Mouse (Mus musculus): ENCODE measurements around the gene Mov10l1. TPM values are rescaled to one million over a fixed set of nuclear protein-coding genes. Genes with fewer than 3 reads are reported as not detected.

The Mov10l1 gene
- total and polyA plus RNA-seq, 2 experiments from 2014 or later = 0.22 TPM; not detected in 1

- no peak for ATAC-seq (ENCODE audit: low FRiP score)
Observed at GRCm38 (mm10) chr15:88972300-88972699, 10.4 kb upstream of the Mov10l1 start.

DNA sequence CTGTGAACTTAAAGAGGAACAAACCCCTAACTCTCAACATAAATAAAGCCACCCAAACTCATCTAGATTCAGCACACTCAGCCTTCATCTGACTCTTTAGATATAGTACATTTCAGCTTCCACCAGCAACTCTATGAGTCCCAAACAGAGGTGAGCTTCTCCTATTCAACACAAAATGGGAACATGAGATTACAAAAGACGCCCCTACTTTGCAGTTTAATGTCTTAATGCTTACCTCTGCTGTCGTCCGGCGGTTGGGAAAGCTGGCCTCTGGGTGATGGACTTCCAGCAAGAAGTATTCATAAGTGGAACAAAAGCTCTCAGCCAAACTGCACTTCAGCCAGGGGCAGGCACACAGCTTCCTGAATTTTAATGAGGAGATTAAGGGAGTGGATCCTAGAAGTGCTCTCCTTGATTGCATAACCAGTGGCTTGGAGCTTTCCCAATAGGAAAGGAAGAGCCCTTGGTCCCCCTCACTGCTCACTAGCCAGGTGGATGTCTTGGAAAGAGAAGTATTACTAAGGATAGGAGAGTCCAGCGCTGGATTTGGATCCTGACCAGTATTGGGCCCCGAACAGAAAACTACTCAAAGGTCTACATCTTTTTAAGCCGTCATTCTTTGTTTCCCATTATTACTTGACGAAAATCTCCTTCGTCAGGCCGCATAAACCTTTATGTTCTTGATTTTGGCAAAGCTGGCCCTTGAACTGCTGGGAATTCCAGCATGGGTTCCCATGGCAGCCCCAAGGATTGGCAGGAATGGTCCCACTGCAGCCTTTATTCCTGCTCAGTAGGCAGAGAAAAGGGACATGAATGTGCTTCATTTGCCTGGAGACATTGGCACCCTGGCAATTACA is 4.2 kb upstream of the Mov10l1 start, which contains the start of gene Mlc1:
Gene Mlc1 (minus strand): TSS at position 727 of the 857 bp plus-strand sequence.
- no peaks in the 10 kb centered on the region for H3K4me1 ChIP-seq (ENCODE audit: insufficient read depth, low read length)
- no peaks in the 10 kb centered on the region for H3K9me3 ChIP-seq (ENCODE audit: low read length)
- H3K4me3 ChIP-seq (ENCODE audit: low read depth, low read length) = no peak within 1 kb of the TSS
- H3K4me2 ChIP-seq (ENCODE audit: low read depth, low read length, poor library complexity, severe bottlenecking) = 0 out of 2 replicates have a peak within 1 kb of the TSS, but pooled peaks have one; percentile 7
- DNase-seq (ENCODE audit: low spot score) (peak; percentile 82), ATAC-seq (ENCODE audit: low FRiP score) (peak; percentile 85)
- TF ChIP-seq CTCF (IDR thresholded peaks at IDR 0.05) = no peak
- H3K27ac ChIP-seq (ENCODE audit: low read depth, low read length) = peak within 1 kb of the TSS; percentile 26; the same call in 1 of the 2 replicates
- H3K27me3 ChIP-seq (ENCODE audit: insufficient read depth, low read length) = no peaks in the 10 kb centered on the region
- H3K9ac ChIP-seq (replicated peaks; ENCODE audit: low read length, poor library complexity, severe bottlenecking) = no peak within 1 kb of the TSS
- H3K36me3 ChIP-seq (ENCODE audit: insufficient read depth, low read length) = no peaks in the 10 kb centered on the region
- 8% methylated on average over 10 of the region's 10 CpGs for WGBS

More at GRCm38 (mm10) chr15:88972300-88972699, 10.4 kb upstream of the Mov10l1 start:
- TF ChIP-seq CTCF (IDR thresholded peaks at IDR 0.05) = no peak
- Histone ChIP-seq H3K9ac (replicated peaks; ENCODE audit: low read length, poor library complexity, severe bottlenecking) (no peak overlapping the region), H3K27me3 (ENCODE audit: insufficient read depth, low read length) (no peaks in the 10 kb centered on the region), H3K9me3 (ENCODE audit: low read length) (no peaks in the 10 kb centered on the region), H3K4me1 (ENCODE audit: insufficient read depth, low read length) (no peaks in the 10 kb centered on the region), H3K36me3 (ENCODE audit: insufficient read depth, low read length) (no peaks in the 10 kb centered on the region), H3K4me2 (ENCODE audit: low read depth, low read length, poor library complexity, severe bottlenecking) (no peak overlapping the region), H3K4me3 (ENCODE audit: low read depth, low read length) (no peak overlapping the region), H3K27ac (ENCODE audit: low read depth, low read length) (no peak overlapping the region)
- 92% methylated on average over 4 of the region's 4 CpGs for WGBS
- no peak for DNase-seq (ENCODE audit: low spot score)

DNA sequence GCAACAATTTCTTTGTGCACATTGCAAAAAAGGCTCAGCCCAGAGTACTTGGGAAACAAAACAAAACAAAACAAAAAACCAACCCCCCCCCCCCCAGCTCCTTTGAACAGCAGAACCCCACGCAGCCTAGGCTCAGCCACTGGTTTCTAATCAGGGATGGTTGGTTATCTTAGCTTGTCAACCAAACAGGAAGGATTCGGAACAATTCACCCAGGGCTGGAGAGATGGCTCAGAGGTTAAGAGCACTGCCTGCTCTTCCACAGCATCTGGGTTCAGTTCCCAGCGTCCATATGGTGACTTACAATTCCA is 3.6 kb upstream of the Mov10l1 start:
- no peaks in the 10 kb centered on the region for H3K4me1 ChIP-seq (ENCODE audit: insufficient read depth, low read length)
- H3K4me3 ChIP-seq (ENCODE audit: low read depth, low read length) = no peak overlapping the region
- no peak for ATAC-seq (ENCODE audit: low FRiP score)
- H3K27ac ChIP-seq (ENCODE audit: low read depth, low read length) = no peak overlapping the region
- no peak for DNase-seq (ENCODE audit: low spot score)
- WGBS = 14% methylated on average over 3 of the region's 3 CpGs
- no peaks in the 10 kb centered on the region for H3K9me3 ChIP-seq (ENCODE audit: low read length)
- no peaks in the 10 kb centered on the region for H3K27me3 ChIP-seq (ENCODE audit: insufficient read depth, low read length)
- no peak overlapping the region for H3K4me2 ChIP-seq (ENCODE audit: low read depth, low read length, poor library complexity, severe bottlenecking)
- H3K36me3 ChIP-seq (ENCODE audit: insufficient read depth, low read length) = no peaks in the 10 kb centered on the region
- H3K9ac ChIP-seq (replicated peaks; ENCODE audit: low read length, poor library complexity, severe bottlenecking) = no peak overlapping the region
- TF ChIP-seq CTCF (IDR thresholded peaks at IDR 0.05) = no peak

DNA sequence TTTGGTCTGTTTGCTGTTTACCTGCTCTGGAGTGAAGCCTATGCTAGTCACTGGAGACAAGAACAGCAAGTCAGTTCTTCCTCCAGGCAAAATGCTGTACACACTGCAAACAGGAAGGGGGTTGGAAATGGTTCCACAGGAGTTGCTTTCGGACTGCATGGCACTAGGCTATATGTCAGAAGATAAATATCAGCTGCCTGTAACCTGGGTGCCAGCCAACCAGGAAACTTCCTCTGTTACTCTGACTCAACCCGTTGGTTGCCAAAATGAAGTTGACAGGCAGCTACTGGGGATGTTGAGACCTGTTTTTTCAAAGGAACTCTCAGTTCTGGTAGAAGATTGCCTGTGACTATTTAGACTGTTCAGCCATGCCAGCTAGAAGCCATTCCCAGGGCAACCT is 6.5 kb downstream of the Mov10l1 start:
- H3K9ac ChIP-seq (replicated peaks; ENCODE audit: low read length, poor library complexity, severe bottlenecking) = no peak overlapping the region
- DNase-seq (ENCODE audit: low spot score) (no peak), ATAC-seq (ENCODE audit: low FRiP score) (no peak)
- H3K36me3 ChIP-seq (ENCODE audit: insufficient read depth, low read length) = no peaks in the 10 kb centered on the region
- no peaks in the 10 kb centered on the region for H3K27me3 ChIP-seq (ENCODE audit: insufficient read depth, low read length)
- no peak for TF ChIP-seq CTCF (IDR thresholded peaks at IDR 0.05)
- no peaks in the 10 kb centered on the region for H3K4me1 ChIP-seq (ENCODE audit: insufficient read depth, low read length)
- 74% methylated on average over 2 of the region's 2 CpGs for WGBS
- no peaks in the 10 kb centered on the region for H3K9me3 ChIP-seq (ENCODE audit: low read length)
- H3K27ac ChIP-seq (ENCODE audit: low read depth, low read length) = no peak overlapping the region
- H3K4me3 ChIP-seq (ENCODE audit: low read depth, low read length) = no peak overlapping the region
- H3K4me2 ChIP-seq (ENCODE audit: low read depth, low read length, poor library complexity, severe bottlenecking) = no peak overlapping the region

- 80% methylated on average over 8 of the region's 8 CpGs for WGBS
- Histone ChIP-seq H3K27ac (ENCODE audit: low read depth, low read length) (no peak overlapping the region), H3K9ac (replicated peaks; ENCODE audit: low read length, poor library complexity, severe bottlenecking) (no peak overlapping the region), H3K27me3 (ENCODE audit: insufficient read depth, low read length) (no peaks in the 10 kb centered on the region), H3K4me3 (ENCODE audit: low read depth, low read length) (no peak overlapping the region), H3K9me3 (ENCODE audit: low read length) (no peaks in the 10 kb centered on the region), H3K36me3 (ENCODE audit: insufficient read depth, low read length) (no peaks in the 10 kb centered on the region), H3K4me1 (ENCODE audit: insufficient read depth, low read length) (no peaks in the 10 kb centered on the region), H3K4me2 (ENCODE audit: low read depth, low read length, poor library complexity, severe bottlenecking) (no peak overlapping the region)
- DNase-seq (ENCODE audit: low spot score) (no peak), ATAC-seq (ENCODE audit: low FRiP score) (no peak)
- TF ChIP-seq CTCF (IDR thresholded peaks at IDR 0.05) = no peak
Observed at GRCm38 (mm10) chr15:88998636-88999035, 15.9 kb downstream of the Mov10l1 start.

- H3K4me3 ChIP-seq (ENCODE audit: low read depth, low read length) = no peak overlapping the region
- no peaks in the 10 kb centered on the region for H3K36me3 ChIP-seq (ENCODE audit: insufficient read depth, low read length)
- 78% methylated on average over 2 of the region's 2 CpGs for WGBS
- no peaks in the 10 kb centered on the region for H3K9me3 ChIP-seq (ENCODE audit: low read length)
- H3K27me3 ChIP-seq (ENCODE audit: insufficient read depth, low read length) = no peaks in the 10 kb centered on the region
- no peaks in the 10 kb centered on the region for H3K4me1 ChIP-seq (ENCODE audit: insufficient read depth, low read length)
- ATAC-seq (ENCODE audit: low FRiP score) = no peak
- H3K27ac ChIP-seq (ENCODE audit: low read depth, low read length) = no peak overlapping the region
- no peak overlapping the region for H3K4me2 ChIP-seq (ENCODE audit: low read depth, low read length, poor library complexity, severe bottlenecking)
- peak; percentile 68 for DNase-seq (ENCODE audit: low spot score)
- H3K9ac ChIP-seq (replicated peaks; ENCODE audit: low read length, poor library complexity, severe bottlenecking) = no peak overlapping the region
- peak; percentile 75 for TF ChIP-seq CTCF (IDR thresholded peaks at IDR 0.05)
Observed at GRCm38 (mm10) chr15:88999124-88999523, 16.4 kb downstream of the Mov10l1 start.

Data from midbrain, postnatal 0 days (tissue).